Mouse (Mus musculus): ENCODE data around the gene Itprid2.
"Not testable (repeated sequence)": the region's sequence is repeated elsewhere in the genome, so short reads cannot be mapped to it uniquely, and the experiment has no call there.

Itprid2 gene

DNA sequence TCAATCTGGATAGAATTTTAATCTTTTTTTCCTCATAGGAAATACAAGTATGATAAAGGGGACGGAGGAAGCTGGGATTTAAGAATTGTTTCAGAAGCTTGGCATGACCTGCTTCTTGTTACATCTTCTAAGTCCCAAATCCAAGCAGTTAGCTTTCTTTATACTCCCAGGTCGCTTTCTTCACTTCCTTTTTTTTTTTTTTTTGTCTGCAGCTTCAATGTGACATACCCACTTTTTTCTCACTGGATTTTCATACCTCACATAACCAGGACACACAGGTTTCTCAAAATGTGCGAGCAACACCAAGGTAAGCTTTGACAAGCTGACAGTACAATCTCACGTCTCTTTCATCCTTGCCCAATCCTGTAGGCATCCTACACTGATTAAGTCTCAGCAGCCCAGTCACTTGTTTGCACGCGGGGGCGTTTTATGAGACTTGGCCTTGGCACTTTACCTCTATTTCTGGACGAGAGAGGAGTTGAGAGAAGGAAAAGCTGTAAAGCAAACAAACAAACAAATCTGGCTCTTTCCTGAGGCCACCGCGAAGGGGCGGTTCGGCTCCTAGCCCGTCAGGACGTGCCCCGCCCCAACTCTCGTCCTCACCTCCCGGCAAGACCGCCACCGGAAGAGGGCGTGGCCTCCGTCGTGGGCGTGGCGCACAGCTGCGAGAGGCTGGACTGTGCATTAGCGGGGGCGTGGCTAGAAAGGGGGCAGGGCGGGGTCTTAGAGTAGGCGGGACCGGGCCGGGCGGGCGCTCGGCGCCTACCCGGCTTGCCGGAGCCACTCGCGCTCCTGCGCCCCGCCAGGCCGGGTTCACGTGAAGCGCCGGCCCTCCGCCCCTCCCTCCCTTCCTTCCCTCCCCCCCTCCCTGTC, at the start of gene Itprid2:
Gene Itprid2, plus strand, starts transcription at position 825 of the 873 bp plus-strand sequence.
- DNase-seq (ENCODE audit: low spot score): peak; percentile 98

DNA sequence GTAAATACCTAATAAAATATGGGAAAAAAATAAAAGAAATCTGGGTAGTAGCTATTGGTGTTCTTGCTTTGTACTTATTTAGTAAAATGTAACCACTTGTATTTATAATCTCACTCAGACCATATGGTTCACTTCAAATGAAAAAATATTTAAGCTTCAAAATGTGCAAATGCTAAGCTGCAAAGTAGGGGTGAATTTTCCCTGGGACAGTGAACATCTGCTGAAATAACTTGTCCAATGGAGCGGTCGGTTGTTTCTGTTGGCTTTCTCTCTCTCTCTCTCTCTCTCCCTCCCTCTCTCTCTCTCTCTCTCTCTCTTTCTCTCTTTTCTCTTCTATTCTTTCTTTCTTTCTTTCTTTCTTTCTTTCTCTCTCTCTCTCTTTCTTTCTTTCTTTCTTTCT, 39.0 kb upstream of the Itprid2 start:
- no peak for DNase-seq (ENCODE audit: low spot score)

DNA sequence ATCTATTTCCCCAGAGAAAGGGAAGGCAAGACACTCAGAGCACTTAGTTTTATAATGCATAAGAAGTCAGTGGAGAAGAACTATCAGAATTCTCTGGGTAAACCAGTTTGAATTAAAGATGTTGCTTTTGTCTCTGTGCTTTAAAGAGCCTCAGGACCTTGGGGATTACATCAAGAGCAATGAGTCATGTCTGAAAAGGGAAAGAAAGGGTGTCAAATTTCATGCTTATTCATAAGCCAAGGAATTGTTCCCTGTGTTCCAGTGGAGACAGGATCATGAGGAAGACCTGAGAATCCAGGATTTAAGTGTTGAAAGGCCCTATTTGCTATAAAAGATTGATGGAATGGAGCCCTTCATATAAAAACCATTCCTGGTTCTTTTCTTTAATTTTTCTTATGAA, 38.1 kb upstream of the Itprid2 start:
- DNase-seq (ENCODE audit: low spot score): no peak

DNA sequence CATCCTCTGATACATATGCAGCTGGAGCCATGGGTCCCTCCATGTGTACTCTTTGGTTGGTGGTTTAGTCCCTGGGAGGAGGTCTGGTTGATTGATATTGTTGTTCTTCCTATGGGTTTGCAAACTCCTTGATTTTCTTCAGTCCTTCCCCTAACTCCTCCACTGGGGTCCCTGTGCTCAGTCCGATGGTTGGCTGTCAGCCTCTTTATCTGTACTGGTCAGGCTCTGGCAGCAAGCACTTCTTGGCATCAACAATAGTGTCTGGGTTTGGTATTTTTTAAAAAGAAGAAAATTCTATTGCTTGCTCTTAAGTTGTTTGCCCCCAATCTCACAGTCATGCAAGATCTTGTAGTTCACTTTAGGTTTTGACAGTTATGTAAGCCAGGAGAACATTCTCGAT, 34.0 kb upstream of the Itprid2 start:
- DNase-seq (ENCODE audit: low spot score): not testable (repeated sequence)

DNA sequence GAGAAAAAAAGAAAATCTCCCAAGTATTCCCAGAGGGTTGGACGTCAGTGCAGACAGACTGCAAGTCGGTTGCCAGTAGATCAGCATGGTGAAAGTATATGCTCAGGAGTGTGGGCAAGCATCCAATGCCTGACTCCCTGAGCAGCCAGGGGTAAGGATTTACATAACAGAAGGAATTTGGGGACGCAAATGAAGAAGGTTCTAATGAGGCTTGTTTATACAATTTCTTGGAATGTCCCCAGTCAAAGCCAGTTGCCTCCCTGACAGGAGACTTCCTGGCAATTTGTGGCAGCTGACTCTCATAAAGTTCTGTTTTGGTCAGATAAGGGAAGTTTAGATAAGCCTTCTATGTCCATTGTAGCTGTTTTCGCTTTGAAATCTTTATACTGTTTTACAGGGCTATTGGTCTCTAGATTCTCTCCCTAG, 33.4 kb upstream of the Itprid2 start:
- DNase-seq (ENCODE audit: low spot score): no peak

DNA sequence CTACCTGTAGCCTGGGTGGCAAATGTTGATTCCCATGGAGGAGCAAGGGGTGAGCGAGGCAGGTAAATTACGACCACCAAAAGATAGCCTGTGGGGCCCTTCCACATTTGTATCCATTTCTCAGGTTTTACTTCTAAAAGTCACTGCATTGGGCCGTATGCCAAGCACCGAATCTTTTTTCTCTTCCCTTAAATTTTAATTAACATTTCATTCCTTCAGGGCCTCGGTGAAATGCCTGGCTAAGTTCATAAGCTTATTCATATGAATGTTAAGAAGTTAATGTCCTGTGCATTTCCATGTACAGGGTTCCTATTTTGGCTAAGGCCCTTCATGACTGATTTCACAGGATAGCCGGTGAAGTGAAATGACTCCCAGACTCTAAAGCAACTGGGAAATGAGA, 32.8 kb upstream of the Itprid2 start:
- DNase-seq (ENCODE audit: low spot score): no peak

DNA sequence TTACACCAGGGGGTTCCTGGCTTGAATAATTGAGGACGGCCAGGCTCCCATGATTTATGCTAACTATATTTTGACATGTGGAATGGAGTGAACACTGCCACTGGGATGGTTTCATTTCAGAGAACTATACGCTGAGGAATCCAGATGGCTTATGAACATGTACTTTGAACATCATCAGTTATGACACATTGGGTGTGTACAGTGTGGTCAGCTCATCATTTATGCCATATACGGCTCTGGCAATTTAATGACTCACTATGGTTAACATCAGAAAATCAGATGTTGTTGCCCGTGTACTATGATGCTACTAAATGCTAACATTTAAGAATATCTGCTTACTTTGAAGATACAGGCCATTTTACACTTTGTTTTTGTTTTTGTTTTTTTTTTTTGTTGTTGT, 31.8 kb upstream of the Itprid2 start:
- no peak for DNase-seq (ENCODE audit: low spot score)

DNA sequence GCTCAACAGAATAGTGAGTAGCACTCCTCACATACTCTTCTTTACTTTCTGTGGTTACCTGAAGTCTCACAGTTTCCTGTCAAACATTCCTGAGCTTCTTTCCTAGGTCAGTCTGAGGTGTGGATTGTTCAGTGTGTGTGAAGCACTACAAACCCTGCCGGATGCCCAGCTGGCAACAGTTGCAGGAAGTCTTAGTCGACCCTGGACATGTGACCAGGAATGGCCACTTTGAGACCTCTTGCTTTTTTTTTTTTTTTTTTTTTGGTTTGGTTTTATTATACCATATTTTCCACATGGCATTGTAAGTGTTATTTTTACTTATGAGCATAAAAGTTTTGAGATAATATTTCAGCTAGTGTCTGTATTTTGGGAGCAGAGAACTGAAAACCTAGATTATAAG, 29.1 kb upstream of the Itprid2 start:
- DNase-seq (ENCODE audit: low spot score): no peak

DNA sequence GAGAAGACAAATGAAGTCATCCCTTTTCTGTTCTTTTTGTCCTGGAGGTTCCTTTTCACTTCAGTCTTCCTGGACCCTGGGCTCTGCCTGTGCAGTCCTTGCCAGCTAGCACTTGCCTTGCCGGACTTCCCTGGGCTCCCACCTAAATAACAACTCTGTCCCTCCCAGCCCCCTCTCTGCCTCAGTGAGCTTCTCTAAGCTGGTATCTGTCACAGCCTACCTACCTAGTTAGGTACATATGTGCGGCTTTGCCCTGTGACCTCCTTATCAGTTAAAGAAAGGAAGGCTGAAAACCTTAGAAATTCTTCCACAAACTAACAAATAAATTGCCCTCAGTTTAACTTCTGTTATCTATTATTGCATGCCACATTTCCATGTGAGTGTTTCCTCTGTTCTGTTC, 28.0 kb upstream of the Itprid2 start:
- DNase-seq (ENCODE audit: low spot score): no peak

DNA sequence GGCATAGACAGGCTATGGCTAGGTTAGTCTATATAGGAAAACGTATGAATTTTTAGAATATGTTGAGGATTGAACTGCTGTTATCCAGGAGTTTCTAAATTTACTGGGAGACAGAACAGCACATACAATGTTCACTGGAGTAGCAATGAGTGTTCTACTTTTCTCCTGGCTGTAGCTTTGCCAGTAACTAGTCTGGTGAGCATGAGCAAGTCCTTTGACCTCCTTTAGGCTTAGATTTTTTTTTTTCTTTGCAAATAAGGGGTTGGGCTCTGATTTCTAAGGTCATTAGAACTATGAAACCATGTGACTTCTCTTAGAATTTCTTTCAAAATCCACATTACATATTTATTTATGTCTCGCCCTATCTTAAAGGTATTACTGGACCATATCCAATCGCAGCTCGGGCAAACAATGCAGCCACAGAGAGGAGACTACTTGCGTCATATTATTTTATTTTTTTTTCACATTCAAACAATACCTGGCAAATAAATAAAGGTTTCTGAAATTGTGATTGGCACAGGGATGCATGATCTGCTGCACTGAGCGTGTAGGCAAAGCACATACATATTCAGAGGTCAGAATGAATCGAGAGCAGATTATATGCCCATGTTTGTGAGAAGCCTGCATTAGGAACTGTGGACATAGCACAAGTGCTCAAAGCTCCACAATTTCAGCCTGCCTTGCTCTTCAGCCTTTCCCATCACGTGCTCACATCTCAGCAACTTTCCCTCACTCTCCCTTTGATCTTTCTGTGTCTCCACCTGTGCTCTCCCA, 26.7 kb upstream of the Itprid2 start:
- no peak for DNase-seq (ENCODE audit: low spot score)

DNA sequence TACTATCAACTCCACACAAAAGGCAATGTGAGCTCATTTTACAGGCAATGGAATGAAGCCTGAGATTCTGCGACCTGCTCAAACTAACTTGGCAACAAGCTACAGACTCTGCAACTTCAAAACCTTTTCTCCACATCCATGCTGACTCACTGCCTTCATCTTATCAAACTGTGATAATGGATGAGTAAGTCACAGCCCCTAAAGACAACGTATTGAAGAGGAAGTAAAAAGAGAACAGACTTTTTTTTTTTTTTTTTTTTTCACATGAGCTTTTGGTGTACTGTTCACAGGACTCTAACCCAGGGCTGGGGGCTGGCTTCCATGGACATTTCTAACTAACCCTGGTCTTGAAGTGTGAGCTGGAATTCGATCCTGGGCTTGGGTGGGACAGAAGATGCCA, 24.3 kb upstream of the Itprid2 start:
- DNase-seq (ENCODE audit: low spot score): no peak

DNA sequence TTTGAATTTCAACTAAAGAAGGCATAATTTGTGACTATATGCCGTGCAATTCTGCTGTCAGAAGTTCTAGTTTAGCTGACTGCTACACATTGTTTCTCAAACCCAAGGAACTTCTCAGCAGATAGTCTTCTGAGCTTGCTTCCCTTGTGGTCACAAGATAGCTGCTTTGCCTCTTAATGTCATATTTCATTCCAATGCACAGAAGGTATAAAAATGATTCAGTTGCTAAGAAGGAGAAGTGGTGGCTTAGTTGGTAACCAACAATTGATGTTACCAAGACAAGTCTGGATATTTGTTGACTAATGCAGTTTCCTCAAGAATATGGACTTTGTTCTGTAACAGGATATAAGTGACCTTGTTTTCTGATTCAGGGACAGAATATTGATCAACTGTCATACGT, 17.0 kb upstream of the Itprid2 start:
- no peak for DNase-seq (ENCODE audit: low spot score)

DNA sequence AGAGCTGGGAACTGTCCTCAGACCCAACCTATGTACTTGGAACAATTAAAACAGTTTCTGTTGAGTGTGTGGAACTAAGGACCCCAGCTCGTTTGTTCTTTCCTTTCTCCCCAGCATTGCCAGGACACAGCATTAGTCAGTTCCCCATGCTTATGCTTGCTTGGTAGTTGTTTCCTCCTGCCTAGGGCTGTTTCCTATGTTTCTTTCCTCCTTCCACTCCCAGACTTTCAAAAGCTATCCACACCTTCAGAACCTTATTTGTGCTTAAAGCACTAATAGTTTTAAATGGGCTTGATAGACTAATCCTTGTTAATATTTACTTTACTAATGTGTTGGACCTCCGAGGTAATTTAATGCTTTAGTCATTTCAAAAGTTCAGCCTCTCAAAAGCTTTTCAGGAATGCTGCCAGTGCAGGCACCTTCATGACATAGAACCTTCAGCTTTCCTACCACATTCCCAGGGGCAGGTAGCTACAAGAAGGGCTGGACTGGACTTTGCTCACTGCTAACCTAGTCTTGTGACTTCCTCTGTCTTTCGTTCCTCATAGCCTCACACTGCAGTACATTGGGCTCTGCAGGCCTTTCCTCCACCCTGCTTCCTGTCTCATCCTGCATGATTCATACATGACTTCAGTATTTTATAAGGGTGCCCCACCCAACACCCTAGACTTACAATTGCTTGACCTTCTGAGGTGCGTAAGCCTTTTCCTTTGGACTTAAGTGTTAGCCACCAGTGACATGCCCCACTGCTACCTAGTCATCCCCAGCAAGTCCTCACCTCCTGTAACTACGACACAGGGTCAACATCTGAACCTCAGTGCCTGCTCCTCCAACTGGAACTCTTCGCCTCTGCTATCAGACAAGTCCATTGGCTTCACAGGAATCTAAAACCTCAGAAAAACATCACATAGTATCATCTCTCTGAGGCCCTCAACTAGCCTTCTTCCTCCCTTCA, 16.3 kb upstream of the Itprid2 start:
- no peak for DNase-seq (ENCODE audit: low spot score)

DNA sequence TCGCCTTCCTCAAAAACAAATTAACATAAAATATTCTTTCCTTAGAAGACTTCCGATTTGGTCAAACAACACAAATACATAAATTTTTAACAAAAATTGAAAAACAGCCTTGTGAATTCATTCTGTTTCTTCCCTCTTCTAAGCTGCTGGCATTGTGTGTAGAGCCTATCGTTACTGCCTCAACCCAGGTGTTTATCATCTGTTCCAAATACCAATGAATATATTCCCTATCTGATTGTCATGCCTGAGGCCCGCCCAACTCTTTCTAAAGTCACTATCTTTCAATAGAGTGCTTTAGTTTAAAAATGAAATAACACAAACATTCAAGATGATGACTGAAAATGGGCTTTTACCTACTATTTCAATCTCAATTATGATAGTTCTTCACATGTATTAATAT, 11.9 kb upstream of the Itprid2 start:
- no peak for DNase-seq (ENCODE audit: low spot score)

DNA sequence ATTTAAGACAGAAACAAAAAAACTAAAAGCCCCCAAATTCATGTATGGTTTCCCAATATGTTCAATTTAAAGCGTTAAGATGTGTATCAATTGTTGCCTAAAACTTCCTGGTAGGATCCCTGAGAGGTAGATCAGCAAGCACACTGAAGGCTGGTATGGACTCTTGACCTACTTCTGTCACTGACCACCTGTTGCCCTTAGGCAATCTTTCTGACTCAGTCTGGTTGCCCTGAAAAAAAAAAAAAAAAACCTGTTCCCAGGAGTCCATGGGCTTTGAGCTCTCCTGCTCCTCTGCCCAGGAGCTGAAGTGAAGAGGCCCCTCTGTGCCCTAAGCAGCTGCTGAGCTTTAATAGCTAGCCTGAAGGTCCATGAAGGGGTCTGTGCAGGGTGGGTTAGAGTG, 7.5 kb upstream of the Itprid2 start:
- no peak for DNase-seq (ENCODE audit: low spot score)

DNA sequence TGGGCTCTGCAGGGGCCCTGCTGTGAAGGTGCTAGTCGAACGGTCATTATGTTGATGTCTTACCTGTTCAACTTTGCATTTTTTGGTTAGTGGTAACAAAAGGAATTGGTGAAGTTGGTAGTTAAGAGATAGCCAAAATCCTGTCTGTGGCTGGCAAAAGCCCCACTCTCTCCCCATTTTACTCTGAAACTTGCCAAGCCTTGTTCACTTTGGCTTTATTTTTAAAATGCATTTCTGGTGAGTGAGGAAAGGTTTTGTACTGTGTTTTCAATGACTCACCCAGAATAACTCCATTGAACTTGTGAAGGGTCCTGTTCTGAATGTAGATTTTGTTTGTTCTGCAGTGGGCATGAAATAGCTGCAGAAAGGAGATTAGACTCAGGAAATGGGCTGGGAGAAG, 4.9 kb upstream of the Itprid2 start:
- no peak for DNase-seq (ENCODE audit: low spot score)

DNA sequence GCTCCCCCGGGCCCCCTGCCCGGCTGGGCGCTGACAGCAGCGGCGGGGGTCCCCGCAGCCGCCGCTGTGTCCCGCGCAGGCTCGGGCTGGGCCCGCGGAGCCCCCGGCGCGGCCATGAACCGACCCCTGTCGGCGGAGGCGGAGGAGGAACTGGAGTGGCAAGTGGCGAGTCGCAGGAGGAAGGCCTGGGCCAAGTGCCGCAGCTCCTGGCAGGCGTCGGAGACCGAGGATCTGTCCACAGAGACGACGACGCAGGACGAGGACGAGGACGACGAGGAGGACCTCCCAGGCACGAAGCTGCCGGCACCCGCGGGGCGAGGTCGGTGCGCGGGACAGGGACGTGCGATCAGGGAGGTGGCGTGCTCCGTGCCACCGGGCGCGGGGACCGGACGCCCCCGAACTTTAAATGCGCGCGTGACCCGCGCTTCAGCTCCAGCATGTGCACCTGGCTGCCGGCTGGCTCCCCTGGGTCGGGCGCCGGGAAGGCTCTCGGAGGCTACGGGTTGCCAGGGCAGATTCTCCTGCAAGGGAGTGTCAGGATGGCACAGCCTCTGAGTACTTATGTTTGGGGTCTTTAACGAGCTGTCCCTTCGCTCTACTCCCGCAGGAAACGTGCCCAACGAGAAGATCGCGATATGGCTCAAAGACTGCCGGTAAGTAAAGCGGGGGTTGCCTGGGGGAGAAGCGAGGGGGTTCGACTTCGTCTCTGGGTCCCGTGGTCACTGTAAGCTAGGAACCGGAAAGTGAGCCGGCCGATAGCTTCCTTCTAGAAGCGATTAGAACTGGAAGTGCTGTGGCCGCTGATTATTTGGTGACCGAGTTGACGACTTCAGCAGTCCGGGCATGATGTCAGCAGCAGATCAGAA, 507 bp downstream of the Itprid2 start:
- peak; percentile 68 for DNase-seq (ENCODE audit: low spot score)

DNA sequence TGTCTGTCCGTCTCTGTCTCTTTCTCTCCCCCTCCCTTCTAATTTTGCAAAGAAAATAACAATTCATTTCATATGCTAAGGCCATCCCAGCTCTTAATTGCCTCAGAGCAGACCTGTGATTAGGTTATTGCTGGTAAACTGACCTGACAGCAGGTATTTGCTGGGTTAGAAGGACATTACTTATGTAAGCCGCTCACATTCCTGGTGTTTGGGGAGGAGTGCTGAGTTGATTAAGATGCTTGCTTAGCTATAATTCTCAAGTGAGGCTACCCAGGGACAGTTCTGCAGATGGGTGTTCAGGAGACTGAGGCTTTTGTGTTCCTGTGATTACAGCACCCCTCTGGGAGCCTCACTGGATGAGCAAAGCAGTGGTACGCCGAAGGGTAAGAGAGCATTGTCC, 3.8 kb downstream of the Itprid2 start:
- DNase-seq (ENCODE audit: low spot score): no peak

DNA sequence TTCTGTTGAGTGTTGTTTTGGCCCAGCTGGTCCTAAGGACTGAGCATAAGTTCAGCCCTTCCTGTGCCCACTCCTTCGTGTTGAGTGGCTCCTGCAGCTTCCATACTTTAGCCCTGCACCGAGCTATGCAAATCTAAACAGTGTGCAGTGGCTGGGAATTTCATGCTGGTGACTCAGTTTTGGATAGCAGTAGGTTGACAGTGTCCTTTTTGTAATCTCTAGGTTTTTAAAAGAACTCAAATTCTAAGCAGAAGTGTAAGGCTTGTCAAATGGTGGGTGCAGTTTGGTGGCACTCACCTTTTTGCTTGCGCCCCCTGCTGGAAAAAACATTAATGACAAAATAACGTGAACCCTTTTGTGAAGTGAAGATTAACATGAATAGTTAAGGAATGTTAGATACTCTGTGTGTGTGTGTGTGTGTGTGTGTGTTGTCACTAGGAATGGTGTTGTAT, 11.1 kb downstream of the Itprid2 start:
- DNase-seq (ENCODE audit: low spot score): peak; percentile 76

DNA sequence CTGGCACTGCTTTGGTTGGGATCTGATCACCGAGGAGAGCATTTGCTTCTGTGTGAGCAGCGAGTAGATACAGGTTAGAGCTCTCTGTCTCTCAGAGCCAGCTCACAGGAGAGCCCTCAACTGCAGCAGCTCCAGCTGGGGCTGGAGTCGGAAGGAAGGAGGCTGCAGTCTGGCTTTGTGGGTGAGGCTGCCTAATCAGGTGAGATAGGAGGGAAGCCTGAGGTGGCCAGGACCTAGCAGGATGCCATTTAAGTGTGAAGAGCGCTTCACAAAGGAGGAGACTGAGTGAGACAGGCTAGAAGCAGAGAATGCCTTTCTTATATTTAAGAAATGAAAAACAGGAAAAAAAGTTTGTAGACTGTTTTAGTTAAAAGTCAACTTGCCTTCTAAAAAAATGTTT, 11.9 kb downstream of the Itprid2 start:
- no peak for DNase-seq (ENCODE audit: low spot score)

DNA sequence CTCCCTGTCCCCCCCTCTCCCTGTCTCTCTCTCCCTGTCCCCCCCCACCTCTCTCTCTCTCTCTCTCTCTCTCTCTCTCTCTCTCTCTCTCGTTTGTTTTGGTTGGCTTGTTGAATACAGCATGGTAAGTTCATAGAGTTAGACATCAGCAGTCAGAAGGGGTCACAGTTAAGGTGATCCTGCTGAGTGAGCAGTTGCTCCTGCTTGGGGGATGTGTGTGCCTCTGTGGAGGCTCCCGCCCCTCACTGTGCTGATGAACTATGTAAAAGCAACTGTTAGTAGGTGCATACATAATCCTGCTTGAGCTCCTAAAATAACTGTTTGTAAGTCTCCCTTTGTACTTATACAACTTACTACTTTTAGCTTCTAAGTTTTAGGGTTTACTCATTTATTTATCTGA, 12.6 kb downstream of the Itprid2 start:
- no peak for DNase-seq (ENCODE audit: low spot score)
